Mouse (Mus musculus): ENCODE results near the gene Spry2. TPM values are rescaled to one million over a fixed set of nuclear protein-coding genes. Genes with fewer than 3 reads are reported as not detected.

Spry2 gene
- total and polyA plus RNA-seq, 2 experiments, result 1.1 TPM

DNA sequence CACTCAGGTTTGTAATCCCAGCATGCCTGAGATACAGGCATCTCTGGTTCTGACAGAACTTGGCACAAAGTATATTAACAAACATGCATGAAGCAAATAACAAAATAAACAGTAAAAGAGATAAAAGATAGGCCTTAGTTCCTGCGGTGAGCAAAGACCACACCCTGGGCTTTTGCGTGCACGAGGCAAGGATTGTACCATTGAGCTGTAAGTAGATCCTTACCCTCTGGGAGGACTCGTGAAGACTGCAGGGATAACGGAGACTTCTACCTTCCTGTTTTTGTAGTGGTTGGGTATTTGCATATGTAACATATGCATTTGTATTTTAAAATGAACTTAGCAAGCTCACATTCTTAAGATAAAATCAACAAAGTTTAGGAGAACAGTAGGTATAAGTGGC lies 37.7 kb downstream of the Spry2 start:
- Histone ChIP-seq H3K36me3 (ENCODE audit: control insufficient read depth, insufficient read depth, low read length) (no peaks in the 10 kb centered on the region), H3K79me2 (ENCODE audit: control insufficient read depth, insufficient read depth, low read length) (no peaks in the 10 kb centered on the region), H3K27ac (replicated peaks; ENCODE audit: insufficient read depth, low read depth, low read length) (no peak overlapping the region), H3K4me3 (ENCODE audit: insufficient read depth, low read depth, low read length) (no peak overlapping the region), H3K9ac (ENCODE audit: low read depth, low read length) (no peak overlapping the region), H3K27me3 (ENCODE audit: control insufficient read depth, insufficient read depth, low read length) (no peaks in the 10 kb centered on the region), H3K4me1 (ENCODE audit: control insufficient read depth, insufficient read depth, low read length) (no peaks in the 10 kb centered on the region)
- TF ChIP-seq CTCF (IDR thresholded peaks at IDR 0.05; ENCODE audit: low read depth, low read length) (no peak), POLR2A (IDR thresholded peaks at IDR 0.05; ENCODE audit: extremely low read depth, insufficient read depth, low read length) (no peak)
- WGBS, result 72% methylated on average over 5 of the region's 5 CpGs
- DNase-seq (ENCODE audit: extremely low read depth, low read depth, low spot score), result no peak

DNA sequence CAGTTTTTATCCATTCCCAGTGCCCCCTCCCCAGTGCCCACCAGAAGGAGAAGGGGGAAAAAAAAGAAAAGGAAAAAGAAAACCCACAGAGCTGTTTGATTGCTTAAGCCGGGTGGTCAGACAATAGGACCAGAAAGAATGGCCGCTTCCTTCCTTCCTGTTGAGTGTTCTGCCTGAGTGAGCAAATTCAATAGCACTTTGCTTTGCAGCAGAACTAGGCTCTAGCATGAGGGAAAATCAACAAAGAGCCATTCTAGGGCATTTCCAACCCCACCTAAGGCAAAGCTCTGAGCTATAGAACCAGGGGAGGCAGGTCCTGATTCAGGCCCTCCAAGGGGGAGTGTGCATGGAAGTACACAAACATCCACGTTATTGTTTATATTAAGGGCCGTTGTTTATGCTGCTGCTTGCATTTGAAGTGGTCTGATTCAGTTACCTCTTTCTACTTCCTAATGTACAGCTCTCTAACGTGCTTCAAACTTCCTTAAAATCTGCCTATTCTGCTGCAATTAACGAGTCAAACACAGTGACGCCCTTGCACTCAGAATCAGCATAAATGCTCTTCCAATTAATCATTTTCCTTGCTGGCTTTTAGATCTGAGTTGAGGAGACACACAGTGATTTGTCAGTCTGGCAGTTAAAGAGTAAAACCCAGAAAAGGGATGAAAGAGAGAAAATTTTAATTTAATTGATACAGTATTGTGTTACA lies 45.1 kb downstream of the Spry2 start:
- no peaks in the 10 kb centered on the region for H3K27me3 ChIP-seq (ENCODE audit: control insufficient read depth, insufficient read depth, low read length)
- DNase-seq (ENCODE audit: extremely low read depth, low read depth, low spot score), result no peak
- H3K27ac ChIP-seq (replicated peaks; ENCODE audit: insufficient read depth, low read depth, low read length), result no peak overlapping the region
- H3K36me3 ChIP-seq (ENCODE audit: control insufficient read depth, insufficient read depth, low read length), result no peaks in the 10 kb centered on the region
- WGBS, result 58% methylated on average over 7 of the region's 7 CpGs
- no peaks in the 10 kb centered on the region for H3K79me2 ChIP-seq (ENCODE audit: control insufficient read depth, insufficient read depth, low read length)
- H3K4me1 ChIP-seq (ENCODE audit: control insufficient read depth, insufficient read depth, low read length), result no peaks in the 10 kb centered on the region; the same call in 1 of the 2 replicates
- H3K9ac ChIP-seq (ENCODE audit: low read depth, low read length), result no peak overlapping the region
- H3K4me3 ChIP-seq (ENCODE audit: insufficient read depth, low read depth, low read length), result no peak overlapping the region
- no peak for TF ChIP-seq POLR2A (IDR thresholded peaks at IDR 0.05; ENCODE audit: extremely low read depth, insufficient read depth, low read length)

Other genes starting within 250 kb of the Spry2 start
- gene Trim52, start 209.4 kb upstream of the Spry2 start, total RNA-seq (2014; rRNA removed), result not detected in 2 replicates
- not detected in 2 replicates for gene Trim52, start 209.4 kb upstream of the Spry2 start, polyA plus RNA-seq (2012; rRNA removed)